Mouse (Mus musculus): ENCODE results near the gene Uck2. TPM values are rescaled to one million over a fixed set of nuclear protein-coding genes. Genes with fewer than 3 reads are reported as not detected.

Gene Uck2
- polyA plus RNA-seq, 1 experiment: 107 TPM

DNA sequence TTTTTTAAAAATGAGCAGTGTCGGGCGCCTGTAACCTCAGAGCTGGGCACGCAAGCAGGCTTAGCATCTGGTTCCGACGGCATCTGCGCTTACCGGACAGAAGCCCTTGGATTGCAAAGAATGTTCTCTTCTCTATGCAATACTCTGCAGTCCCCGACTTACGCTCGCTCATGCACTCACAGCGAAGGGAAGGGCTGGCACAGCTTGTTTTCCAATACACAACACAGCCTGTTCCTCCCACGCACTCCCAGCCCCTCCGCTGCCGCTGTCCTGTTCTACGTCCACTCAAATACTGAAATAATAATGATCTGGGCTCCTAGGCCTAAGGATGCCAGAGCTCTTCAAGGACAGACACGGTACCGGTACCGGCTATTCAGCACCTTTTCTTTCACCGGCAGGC lies 35.9 kb downstream of the Uck2 start:
- Histone ChIP-seq H3K4me3 (ENCODE audit: control insufficient read depth, insufficient read depth, low read length) (no peak overlapping the region), H3K27ac (ENCODE audit: control insufficient read depth, insufficient read depth, low read length) (no peak overlapping the region), H3K4me1 (replicated peaks; ENCODE audit: control insufficient read depth, insufficient read depth, low read length) (peaks cover 51% of the 10 kb centered on the region), H3K27me3 (ENCODE audit: control insufficient read depth, insufficient read depth, low read length) (no peaks in the 10 kb centered on the region), H3K36me3 (ENCODE audit: control insufficient read depth, insufficient read depth, low read length) (no peaks in the 10 kb centered on the region)
- TF ChIP-seq POLR2A (IDR thresholded peaks at IDR 0.05; ENCODE audit: control insufficient read depth, extremely low read depth, insufficient read depth, low read length, poor library complexity): no peak
- no peak for TF ChIP-seq CTCF (IDR thresholded peaks at IDR 0.05; ENCODE audit: borderline replicate concordance, control insufficient read depth, extremely low read depth, insufficient read depth, low read length, poor library complexity)
- no peak for DNase-seq
- WGBS: 96% methylated on average over 19 of the region's 19 CpGs

DNA sequence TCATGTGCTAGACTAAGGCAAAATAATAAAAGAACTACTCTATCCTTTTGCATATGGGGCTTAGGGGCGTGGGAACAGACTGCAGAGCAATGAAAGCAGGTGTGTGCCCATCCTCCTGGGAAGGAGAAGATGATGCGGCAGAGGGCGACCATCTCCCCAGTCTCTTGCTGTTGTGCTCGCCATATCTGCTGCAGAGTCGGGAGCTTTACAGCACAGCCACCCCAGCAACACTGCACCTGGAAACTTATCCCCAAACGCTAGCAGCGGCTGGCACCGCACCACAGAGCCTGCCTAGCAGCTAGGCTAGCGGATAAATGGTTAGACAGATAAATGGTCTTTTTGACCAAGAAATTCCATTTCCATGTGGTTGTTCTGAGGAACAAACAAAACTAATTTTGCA lies 37.2 kb downstream of the Uck2 start:
- Histone ChIP-seq H3K4me1 (replicated peaks; ENCODE audit: control insufficient read depth, insufficient read depth, low read length) (peaks cover 63% of the 10 kb centered on the region), H3K27me3 (ENCODE audit: control insufficient read depth, insufficient read depth, low read length) (no peaks in the 10 kb centered on the region), H3K36me3 (ENCODE audit: control insufficient read depth, insufficient read depth, low read length) (no peaks in the 10 kb centered on the region), H3K27ac (ENCODE audit: control insufficient read depth, insufficient read depth, low read length) (peak overlapping the region; percentile 49), H3K4me3 (ENCODE audit: control insufficient read depth, insufficient read depth, low read length) (no peak overlapping the region)
- DNase-seq: peak; percentile 50
- TF ChIP-seq POLR2A (IDR thresholded peaks at IDR 0.05; ENCODE audit: control insufficient read depth, extremely low read depth, insufficient read depth, low read length, poor library complexity) (no peak), CTCF (IDR thresholded peaks at IDR 0.05; ENCODE audit: borderline replicate concordance, control insufficient read depth, extremely low read depth, insufficient read depth, low read length, poor library complexity) (no peak)
- WGBS: 12% methylated on average over 9 of the region's 9 CpGs

DNA sequence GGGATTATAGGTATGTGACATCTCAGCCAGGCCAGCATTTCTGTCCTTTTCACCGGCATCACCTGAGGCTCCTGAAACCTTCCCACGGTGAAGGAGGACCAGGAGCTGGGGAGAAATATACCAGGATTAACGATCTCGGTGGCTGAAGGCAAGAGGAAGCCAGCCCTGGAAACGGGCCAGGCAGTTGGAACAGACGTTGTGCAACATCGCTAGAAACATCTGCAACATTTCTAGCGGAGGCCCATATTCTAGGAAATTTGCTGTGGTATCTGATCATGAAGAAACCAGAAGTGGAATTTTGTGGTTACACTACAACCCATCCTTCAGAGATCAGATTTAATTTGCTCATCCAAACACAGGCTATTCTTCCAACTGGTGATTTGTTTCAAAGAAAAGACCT lies 38.1 kb downstream of the Uck2 start:
- TF ChIP-seq CTCF (IDR thresholded peaks at IDR 0.05; ENCODE audit: borderline replicate concordance, control insufficient read depth, extremely low read depth, insufficient read depth, low read length, poor library complexity) (no peak), POLR2A (IDR thresholded peaks at IDR 0.05; ENCODE audit: control insufficient read depth, extremely low read depth, insufficient read depth, low read length, poor library complexity) (no peak)
- no peak for DNase-seq
- 4% methylated on average over 8 of the region's 8 CpGs for WGBS
- no peaks in the 10 kb centered on the region for H3K36me3 ChIP-seq (ENCODE audit: control insufficient read depth, insufficient read depth, low read length)
- H3K4me1 ChIP-seq (replicated peaks; ENCODE audit: control insufficient read depth, insufficient read depth, low read length): peaks cover 65% of the 10 kb centered on the region
- H3K27ac ChIP-seq (ENCODE audit: control insufficient read depth, insufficient read depth, low read length): peak overlapping the region; percentile 45; the same call in 1 of the 2 replicates
- H3K27me3 ChIP-seq (ENCODE audit: control insufficient read depth, insufficient read depth, low read length): no peaks in the 10 kb centered on the region
- H3K4me3 ChIP-seq (ENCODE audit: control insufficient read depth, insufficient read depth, low read length): no peak overlapping the region

DNA sequence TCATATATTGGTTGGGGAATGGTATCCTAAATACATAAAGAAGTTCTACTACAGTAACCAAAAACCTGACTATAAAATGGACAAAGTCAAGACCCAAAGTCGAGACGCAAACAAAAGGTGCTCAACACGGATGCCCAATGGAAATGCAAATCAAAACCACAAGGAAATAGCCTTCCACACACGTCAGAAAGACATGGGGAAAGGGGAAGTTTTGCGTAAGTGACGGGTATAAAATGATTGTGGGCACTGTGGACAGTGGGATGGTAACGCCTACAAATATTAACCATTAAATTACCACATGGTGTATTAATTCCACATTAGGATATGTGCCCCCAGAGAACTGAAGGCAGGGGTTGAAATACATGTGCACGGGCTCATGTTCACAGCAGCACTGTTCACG lies 38.8 kb downstream of the Uck2 start:
- WGBS: 35% methylated on average over 9 of the region's 9 CpGs
- Histone ChIP-seq H3K4me1 (replicated peaks; ENCODE audit: control insufficient read depth, insufficient read depth, low read length) (peaks cover 65% of the 10 kb centered on the region), H3K4me3 (ENCODE audit: control insufficient read depth, insufficient read depth, low read length) (no peak overlapping the region), H3K36me3 (ENCODE audit: control insufficient read depth, insufficient read depth, low read length) (no peaks in the 10 kb centered on the region), H3K27me3 (ENCODE audit: control insufficient read depth, insufficient read depth, low read length) (no peaks in the 10 kb centered on the region), H3K27ac (ENCODE audit: control insufficient read depth, insufficient read depth, low read length) (peak overlapping the region; percentile 45; the same call in 1 of the 2 replicates)
- no peak for DNase-seq
- no peak for TF ChIP-seq CTCF (IDR thresholded peaks at IDR 0.05; ENCODE audit: borderline replicate concordance, control insufficient read depth, extremely low read depth, insufficient read depth, low read length, poor library complexity)
- TF ChIP-seq POLR2A (IDR thresholded peaks at IDR 0.05; ENCODE audit: control insufficient read depth, extremely low read depth, insufficient read depth, low read length, poor library complexity): no peak

GRCm38 (mm10) chr1:167245180-167245641 lies 39.9 kb downstream of the Uck2 start:
- H3K4me1 ChIP-seq (replicated peaks; ENCODE audit: control insufficient read depth, insufficient read depth, low read length): peaks cover 74% of the 10 kb centered on the region
- peak overlapping the region; percentile 91 for H3K27ac ChIP-seq (ENCODE audit: control insufficient read depth, insufficient read depth, low read length)
- no peak overlapping the region for H3K4me3 ChIP-seq (ENCODE audit: control insufficient read depth, insufficient read depth, low read length)
- H3K36me3 ChIP-seq (ENCODE audit: control insufficient read depth, insufficient read depth, low read length): no peaks in the 10 kb centered on the region
- DNase-seq: peak; percentile 78
- TF ChIP-seq CTCF (IDR thresholded peaks at IDR 0.05; ENCODE audit: borderline replicate concordance, control insufficient read depth, extremely low read depth, insufficient read depth, low read length, poor library complexity) (no peak), POLR2A (IDR thresholded peaks at IDR 0.05; ENCODE audit: control insufficient read depth, extremely low read depth, insufficient read depth, low read length, poor library complexity) (no peak)
- H3K27me3 ChIP-seq (ENCODE audit: control insufficient read depth, insufficient read depth, low read length): no peaks in the 10 kb centered on the region
- WGBS: 9% methylated on average over 9 of the region's 9 CpGs

DNA sequence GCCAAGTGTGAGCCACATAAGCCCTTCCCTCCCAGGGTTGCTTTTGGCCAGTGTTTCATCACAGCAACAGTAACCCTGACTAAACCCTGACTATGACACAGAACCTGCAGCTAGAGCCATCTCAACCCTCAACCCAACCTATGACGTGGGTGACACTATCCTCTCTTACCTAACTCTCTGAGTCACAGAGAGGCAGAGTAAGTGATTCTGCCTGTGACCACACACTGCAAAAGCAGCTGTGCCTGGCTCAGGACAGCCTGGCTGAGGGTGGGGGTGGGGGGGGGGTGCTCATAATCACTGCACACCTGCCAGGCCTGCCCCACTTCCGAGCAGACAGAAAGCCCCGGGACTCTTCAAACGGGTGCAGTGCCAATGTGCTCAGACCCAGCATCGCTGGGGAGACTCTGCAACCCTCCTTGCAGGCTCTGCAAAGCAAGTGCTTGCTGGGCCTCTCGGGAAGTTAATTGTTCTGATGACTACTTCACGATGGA lies 42.9 kb downstream of the Uck2 start:
- Histone ChIP-seq H3K27me3 (ENCODE audit: control insufficient read depth, insufficient read depth, low read length) (no peaks in the 10 kb centered on the region), H3K4me1 (replicated peaks; ENCODE audit: control insufficient read depth, insufficient read depth, low read length) (peaks cover 69% of the 10 kb centered on the region), H3K4me3 (ENCODE audit: control insufficient read depth, insufficient read depth, low read length) (peak overlapping the region; percentile 5; the same call in 1 of the 2 replicates), H3K36me3 (ENCODE audit: control insufficient read depth, insufficient read depth, low read length) (no peaks in the 10 kb centered on the region), H3K27ac (ENCODE audit: control insufficient read depth, insufficient read depth, low read length) (peak overlapping the region; percentile 91)
- 0 out of 2 replicates have a peak, but pooled peaks have one; percentile 32 for TF ChIP-seq POLR2A (IDR thresholded peaks at IDR 0.05; ENCODE audit: control insufficient read depth, extremely low read depth, insufficient read depth, low read length, poor library complexity)
- TF ChIP-seq CTCF (IDR thresholded peaks at IDR 0.05; ENCODE audit: borderline replicate concordance, control insufficient read depth, extremely low read depth, insufficient read depth, low read length, poor library complexity): no peak
- peak; percentile 70 for DNase-seq
- WGBS: 2% methylated on average over 7 of the region's 7 CpGs

DNA sequence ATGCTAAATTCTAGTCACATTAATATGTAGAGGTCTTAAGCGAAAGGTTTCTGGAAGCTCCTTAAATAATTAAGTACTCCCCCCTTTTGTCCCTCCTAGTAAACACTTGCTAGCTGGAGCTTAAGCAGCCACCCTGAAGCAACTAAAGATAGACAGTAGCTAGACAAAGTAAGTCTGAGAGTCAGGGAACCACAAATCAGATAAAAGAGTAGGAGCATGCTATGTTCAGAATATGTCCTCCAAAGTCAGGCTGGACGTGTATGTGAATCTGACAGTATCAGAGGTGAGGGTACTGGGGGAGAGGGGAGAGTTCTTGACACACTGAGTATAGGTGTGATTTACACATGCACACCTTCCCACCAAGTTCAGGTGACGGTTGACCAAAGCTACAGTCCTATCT lies 43.6 kb downstream of the Uck2 start:
- Histone ChIP-seq H3K27ac (ENCODE audit: control insufficient read depth, insufficient read depth, low read length) (no peak overlapping the region), H3K27me3 (ENCODE audit: control insufficient read depth, insufficient read depth, low read length) (no peaks in the 10 kb centered on the region), H3K4me1 (replicated peaks; ENCODE audit: control insufficient read depth, insufficient read depth, low read length) (peaks cover 63% of the 10 kb centered on the region), H3K4me3 (ENCODE audit: control insufficient read depth, insufficient read depth, low read length) (no peak overlapping the region), H3K36me3 (ENCODE audit: control insufficient read depth, insufficient read depth, low read length) (peaks cover under 1% of the 10 kb centered on the region; the same call in 1 of the 2 replicates)
- 71% methylated on average over 3 of the region's 3 CpGs for WGBS
- TF ChIP-seq CTCF (IDR thresholded peaks at IDR 0.05; ENCODE audit: borderline replicate concordance, control insufficient read depth, extremely low read depth, insufficient read depth, low read length, poor library complexity) (no peak), POLR2A (IDR thresholded peaks at IDR 0.05; ENCODE audit: control insufficient read depth, extremely low read depth, insufficient read depth, low read length, poor library complexity) (no peak)
- no peak for DNase-seq
